Mouse (Mus musculus) frontal cortex, postnatal 10 days (tissue): Measurements from ENCODE around the gene Gpt2.

Experiments used
- DNase-seq, 2 experiments: peaks; one replicate each; pipeline ENCODE4 v3.0.0; 2022; ENCODE audit warnings: low spot score in 2 of 2, mixed read lengths in 1 of 2

Gene Gpt2

DNA sequence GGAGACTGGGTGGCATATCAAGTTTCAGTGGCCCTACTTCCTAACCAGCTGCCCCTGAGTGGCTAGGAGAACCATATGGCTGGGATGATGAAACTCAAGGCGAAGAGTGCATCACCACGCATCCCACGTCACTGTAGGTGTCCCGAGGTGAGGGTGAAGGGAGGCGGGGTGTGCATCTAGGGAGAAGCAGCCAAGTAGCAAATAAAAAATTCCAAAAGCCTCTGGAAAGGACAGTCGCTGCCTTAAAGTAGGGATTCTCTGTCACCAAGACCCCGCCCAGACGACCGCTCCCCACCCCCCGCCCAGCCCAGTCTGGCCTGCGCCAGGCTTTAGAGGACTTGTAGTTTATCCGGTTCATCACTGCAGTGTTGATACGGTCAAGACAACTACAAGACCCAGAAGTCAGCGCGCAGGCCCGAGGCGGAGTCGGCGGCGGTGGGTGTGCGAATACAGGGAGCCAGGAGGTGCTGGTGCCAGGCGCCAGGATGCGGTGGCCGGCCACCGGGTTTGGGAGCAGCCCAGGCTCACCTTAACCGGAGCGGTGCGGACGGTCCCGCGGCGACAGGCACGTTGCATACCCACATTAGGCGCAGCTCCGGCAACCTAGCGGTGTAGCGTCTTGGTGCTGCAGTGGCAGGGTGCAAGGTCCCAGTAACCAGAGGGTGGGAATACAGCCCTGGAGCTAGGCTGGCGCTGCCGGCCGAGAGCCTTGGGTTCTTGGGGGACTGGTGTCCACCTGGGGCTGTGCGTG lies at the start of gene Gpt2:
Gene Gpt2 (plus strand): TSS at position 452 of the 751 bp plus-strand sequence.
- DNase-seq: peak; percentile 92 to 93

DNA sequence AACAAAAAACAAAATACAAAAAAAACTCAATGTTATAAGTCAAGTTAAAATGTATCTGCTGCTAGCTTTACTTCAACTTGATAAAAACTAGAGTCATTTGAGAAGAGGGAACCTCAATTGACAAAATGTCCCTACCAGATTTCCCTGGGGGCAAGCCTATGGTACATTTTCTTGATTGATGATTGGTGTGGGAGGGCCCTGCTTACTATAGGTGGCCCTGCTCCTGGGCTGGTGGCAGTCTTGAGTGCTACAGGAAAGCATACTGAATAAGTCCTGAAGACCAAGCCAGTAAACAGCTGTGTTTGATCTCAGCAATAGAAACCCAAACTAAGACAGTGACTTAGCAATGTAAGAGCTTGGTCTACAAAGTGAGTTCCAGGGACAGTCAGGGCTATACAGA lies 48.3 kb upstream of the Gpt2 start:
- DNase-seq: no peak

DNA sequence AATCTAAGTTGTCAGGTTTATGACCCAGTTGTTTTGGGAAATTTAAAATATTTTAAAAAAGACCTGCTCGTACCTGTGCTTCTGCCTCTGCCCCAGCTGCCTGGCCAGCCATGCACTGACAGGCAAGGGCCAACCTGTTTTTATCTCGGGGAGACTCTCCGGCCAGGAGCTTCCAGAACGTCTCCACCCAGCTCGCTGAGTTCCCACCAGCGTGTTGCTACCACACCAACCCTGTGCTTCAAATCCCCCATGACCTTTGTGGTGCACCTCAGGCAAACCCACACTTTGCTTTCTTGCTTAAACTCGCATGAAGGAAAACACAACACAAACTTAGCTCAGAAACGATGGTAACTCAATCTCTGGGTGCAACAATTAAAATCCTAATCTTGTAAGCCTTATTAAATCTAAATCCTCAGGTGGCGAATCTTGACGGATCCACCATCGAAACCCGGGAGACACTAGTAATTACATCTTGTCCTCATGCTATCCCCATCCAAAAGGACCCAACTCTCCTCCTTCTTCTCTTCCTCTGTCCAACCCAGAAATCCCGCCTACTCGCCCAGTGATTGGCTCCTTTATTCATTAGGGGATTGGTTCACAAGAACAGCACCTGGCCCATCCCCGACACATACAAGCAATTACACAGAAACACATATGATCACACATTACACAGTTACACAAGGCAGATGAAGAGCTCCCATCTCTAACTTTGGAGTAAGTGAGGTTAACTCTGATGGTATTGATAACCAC lies 46.3 kb upstream of the Gpt2 start:
- no peak for DNase-seq

DNA sequence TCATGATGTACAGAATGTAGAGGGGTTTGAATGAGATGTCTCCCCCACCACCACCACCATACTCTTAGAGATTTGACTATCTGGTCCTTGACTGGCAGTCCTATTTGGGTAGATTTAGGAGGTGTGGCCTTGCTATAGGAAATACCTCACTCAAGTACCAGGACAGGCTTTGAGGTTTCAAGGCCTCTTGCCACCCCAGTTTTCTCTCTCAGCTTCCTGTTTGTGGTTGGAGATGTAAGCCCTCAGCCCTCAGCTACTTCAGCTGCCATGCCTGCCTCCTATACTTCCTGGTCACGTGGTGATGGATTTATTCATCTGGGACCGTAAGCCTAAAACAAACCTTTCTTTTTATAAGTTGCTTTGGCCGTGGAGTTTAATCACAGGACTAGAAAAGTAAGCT lies 42.0 kb upstream of the Gpt2 start:
- DNase-seq: no peak

DNA sequence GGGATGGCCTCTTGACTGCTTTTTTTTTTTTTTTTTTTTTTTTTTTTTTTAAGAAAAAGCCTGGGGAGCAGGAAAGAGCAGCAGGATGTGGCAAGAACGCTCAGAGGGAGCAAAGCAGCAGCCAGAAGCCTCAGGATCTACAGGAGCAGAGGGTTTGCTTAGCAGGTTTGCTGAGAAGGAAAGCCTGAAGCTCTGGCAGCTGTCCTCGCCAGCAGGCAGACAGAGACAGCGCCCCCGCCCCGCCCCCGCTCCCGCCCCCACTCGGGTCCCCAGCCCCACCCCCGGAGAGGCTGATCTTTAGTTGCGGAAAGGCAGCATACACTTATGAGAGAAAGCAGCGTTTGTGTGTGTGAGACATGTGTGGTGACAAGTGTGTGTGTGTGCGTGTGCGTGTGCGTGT lies 40.0 kb upstream of the Gpt2 start:
- DNase-seq: no peak

DNA sequence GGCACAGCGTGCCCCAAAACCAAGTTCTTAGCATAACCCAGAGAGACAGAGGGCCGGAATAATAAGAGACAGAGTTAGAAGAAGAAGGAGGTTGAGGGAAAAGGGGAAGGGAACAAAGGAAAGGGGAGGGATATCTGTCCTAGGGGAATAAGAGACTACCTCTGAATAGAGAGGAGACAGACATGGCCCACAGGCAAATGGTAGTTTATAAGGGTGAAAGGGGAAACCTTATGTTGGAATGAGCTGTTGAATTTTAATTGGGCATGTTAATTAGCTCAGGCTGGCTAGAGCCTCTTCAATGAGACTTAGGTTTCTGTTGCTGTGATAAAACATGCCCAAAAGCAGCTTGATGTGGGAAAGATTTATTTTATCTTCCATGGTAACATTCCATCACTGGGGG lies 39.1 kb upstream of the Gpt2 start:
- DNase-seq: no peak

DNA sequence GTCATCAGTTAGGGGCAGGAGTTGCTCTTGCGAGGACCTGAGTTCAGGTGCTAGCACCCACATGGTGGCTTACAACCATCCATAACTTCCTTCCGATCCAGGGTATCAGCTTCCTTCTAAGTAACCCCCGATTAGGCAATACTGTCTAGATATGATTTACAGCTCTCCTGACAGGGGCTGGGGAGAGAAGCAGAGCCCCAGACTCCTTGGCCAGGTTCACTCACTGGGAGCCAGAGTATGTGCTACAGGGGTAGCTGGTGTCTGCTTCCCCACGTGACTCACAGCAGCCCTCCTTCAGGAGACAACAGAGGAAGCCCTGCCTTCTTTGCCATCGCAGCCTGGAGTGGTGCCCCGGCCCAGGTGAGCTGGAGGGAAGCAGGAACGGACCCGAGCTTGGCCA lies 37.6 kb upstream of the Gpt2 start:
- DNase-seq: no peak

DNA sequence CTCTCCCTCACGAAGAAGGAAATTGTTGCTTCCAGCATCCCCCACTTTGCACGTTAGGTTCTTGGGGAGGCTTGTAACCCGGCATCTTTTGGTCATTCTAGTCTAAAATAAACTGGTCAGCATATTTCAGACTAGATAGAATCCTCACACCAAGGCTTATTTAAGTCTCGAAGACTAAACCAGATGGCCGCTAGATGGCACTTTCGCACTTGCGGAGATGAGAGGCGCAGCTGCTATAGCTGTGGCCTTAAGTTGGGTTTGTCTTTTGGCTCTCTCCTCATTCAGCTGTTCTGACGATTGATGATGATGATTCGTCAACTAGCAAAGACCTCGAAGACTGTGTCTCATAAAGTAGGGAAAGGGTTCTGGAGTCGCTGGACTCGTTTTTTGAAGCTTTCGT lies 35.8 kb upstream of the Gpt2 start:
- peak in 1 of 2 experiments; percentile 50 for DNase-seq

DNA sequence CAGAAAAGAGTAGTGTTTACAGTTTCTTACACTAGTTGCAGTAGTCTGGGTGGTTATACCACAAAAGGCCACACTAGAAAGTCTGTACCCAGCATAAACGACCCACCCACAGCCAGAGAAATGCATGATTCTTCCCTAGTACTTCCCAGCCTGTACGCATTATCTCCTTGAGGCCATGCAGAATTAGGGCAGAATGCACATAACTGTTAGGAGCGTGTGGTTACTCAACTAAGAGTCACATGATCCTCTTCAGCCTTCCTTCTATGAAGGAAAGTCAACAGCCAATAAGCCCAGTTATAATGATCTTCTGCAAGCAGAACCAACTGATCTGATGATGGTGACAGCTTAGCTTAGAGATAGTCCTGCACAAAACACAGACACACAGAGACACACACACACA lies 32.8 kb upstream of the Gpt2 start:
- DNase-seq: no peak

DNA sequence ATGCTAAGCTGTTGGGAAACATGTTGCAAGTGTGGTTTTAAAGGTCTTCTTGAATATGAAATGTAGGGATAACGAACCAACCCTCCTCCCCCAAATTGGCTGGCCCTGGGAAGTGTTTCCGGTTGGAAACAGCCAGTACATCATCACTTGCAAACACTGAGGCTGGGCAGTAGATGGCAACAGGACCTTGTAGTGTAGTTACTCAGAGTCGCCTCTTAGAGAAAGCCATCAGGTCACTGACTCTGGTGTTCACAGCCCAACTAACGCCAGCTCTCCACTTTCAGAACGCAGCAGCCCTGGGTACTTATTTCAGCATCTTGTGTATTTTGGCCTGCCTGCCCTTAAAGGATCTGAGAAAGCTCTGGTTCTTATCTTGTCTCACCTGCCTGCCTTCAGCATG lies 31.6 kb upstream of the Gpt2 start:
- DNase-seq: no peak

DNA sequence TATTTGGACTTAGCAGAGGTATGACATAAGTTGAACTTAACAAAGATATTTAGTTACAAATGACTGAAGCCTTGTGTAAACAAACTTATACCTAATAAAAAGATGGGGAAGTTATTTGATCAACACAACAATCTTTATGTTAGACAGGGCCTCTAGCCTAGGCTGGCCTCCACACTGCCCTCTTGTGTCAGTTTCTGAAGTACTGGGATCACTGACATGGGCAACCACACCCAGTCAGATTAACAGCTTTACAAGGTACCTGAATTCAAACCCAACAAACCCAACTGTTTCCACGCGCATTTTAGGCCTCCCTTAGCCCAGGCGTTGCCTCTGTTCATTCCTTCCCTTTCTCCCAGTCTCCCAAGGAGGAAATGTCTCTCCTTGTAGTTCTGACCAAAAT lies 31.0 kb upstream of the Gpt2 start:
- DNase-seq: no peak

DNA sequence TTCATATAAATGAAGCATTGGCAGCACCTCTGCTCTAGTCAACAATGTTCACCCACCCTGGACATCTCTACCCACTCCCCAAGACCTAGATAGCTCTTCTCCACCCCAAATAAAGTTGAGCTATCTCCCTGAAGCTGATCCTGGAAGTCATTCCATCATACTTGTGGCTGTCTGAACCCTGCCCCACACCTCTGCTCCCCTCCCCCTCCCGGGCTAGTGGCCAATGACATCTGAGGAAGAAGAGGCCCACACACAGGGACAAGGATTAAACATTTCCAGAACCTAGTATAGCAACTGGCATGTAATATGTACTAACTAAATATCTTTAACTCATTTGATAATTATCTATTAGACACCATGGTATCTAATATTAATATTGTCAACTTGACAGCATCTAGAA lies 29.9 kb upstream of the Gpt2 start:
- DNase-seq: no peak

DNA sequence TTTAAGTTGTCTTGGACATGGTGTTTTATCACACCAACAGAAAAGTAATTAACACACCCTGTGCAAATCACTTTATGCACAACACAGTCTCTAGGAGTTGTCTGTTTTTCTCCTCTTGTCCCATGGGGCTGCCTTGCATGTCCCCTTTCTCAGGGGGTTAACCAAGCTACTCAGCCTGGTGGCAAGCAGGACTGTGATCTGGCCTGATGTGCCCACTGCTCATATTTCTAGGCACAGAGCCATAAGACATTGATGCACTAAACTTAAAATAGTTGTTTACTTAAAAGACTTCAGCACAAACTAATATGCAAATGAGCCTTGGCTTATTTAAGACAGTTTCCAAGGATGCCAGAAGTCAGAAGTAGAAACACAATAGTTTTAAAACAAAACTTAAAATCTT lies 28.1 kb upstream of the Gpt2 start:
- no peak for DNase-seq

DNA sequence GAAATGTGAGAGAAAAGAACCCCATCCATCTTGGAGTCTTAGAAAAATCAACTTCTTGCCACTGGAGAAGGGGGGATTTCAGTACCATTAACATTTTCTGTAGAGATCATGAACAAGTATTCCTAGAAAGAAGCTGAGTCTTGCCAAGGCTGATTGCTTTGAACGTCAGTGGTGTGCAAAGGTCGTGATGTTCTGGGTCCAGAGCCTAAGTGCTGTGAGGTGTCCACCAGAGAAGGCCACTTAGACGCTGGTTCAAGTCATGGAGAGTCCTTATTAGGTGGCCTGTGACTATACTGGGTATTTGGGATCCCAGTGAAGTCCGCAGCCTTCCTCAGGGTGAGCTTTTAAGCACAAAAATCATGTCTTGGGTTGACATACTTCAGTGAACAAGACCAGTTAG lies 26.3 kb upstream of the Gpt2 start:
- DNase-seq: no peak

DNA sequence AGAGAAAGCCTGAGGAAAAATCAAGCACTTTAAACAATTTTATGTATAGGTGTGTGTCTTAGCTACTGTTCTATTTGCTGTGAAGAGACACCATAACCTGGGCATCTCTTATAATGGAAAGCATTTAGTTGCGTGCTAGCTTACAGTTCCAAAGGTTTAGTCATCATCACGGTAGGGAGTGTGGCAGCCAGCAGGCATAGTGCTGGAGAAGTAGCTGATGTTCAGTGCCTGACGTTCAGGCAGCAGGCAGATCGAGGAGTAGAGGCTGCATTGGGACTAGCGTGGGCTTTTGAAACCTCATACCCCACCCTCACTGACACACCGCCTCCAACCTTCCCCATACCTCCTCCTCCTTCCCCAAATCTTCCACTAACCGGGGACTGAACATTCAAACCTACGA lies 21.6 kb upstream of the Gpt2 start:
- no peak for DNase-seq

DNA sequence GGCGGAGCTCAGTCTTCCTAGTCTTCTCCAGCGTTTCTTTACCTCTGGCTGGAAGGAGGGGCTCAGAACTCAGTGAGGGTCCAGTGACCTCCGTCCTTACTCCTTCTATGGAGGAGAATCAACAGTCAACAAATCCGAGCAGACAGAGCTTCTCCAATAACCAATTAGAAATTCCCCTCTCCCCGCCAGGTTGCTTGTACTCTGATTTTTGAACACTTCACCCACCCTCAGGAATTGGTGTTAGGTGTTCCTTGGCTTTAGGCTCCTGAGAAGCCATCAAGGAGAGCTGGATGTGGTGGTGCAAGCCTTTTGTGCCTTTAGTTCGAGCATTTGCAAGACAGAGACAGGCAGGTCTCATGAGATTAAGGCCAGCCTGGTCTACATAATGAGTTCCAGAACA lies 19.6 kb upstream of the Gpt2 start:
- DNase-seq: no peak

DNA sequence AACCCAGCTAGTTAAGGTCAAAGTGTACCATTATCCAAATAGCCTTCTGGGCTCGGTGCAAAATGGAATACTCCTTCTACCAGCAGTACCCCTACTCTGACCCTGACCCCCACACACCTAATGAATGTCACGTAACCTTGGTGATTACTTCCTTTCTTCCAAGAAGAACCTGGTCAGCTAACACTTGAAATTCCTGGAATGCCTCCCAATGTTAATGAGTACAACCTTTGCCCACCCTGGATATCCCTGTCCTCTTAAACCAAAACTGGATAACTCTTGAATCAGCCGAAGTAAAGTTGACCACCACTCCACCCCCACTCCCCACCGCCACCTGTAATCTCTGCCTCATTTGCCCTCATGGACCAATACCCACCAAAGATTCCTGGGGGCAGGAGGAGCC lies 19.1 kb upstream of the Gpt2 start:
- no peak for DNase-seq

DNA sequence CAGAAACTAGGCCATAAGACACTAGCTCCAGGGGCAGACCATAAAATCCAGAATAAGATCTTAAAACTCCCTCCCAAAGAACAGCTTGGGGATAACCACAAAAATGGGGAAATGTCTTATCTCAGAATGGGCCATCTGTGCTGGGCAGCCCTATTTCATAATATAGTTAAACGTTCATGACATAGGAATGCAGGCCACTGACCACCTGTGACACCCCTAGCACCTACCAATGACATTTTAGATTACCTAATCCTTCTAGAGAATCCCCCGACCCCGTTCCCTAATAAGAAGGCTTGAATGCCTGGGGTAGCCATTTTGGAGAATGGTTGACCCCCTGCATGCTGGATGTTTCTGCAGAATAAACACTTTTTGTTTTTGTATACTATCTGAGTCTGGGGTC lies 17.5 kb upstream of the Gpt2 start:
- no peak for DNase-seq

DNA sequence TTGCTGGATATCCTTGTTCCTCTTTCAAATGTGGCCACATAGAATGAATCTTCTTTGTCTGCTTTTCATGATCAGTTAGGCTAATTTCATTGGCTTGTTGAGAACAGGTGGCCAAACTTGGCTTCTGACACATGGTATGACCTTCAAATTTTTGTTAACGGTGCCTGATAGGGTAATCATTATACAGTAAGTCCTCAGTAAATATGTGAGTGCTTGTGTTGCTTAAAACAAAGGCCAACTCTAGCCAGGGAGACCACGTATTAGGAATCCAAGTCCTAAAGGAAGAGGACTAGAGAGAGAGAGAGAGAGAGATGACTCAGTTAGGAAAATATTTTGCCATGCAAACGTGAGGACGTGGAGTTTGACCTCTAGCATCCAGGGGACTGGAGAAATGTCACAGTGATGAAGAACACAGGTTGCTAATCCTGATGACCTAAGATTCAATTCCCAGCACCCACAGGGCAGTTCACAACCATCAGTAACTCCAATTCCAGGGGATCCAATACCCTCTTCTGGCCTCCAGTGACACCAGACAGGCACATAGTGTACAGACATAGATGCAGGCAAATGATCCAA lies 15.3 kb upstream of the Gpt2 start:
- no peak for DNase-seq

DNA sequence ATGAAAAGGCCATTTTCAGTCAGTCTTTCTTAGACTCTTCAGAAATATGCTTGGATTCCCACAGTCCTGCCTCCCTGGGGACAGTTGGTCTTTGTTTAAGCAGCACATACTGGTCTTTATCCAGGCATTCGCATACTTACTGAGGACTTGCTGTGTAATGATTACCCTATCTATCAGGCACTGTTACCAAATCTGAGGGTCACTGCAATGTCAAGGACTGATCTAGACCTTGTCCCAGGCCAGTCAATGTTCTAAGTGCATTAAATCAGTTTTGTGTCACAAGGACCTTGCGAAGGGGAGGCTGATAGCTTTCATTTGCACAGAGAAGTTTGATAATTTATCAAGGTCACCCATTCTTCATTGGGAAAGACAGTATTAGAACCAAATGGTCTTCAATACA lies 14.0 kb upstream of the Gpt2 start:
- no peak for DNase-seq

DNA sequence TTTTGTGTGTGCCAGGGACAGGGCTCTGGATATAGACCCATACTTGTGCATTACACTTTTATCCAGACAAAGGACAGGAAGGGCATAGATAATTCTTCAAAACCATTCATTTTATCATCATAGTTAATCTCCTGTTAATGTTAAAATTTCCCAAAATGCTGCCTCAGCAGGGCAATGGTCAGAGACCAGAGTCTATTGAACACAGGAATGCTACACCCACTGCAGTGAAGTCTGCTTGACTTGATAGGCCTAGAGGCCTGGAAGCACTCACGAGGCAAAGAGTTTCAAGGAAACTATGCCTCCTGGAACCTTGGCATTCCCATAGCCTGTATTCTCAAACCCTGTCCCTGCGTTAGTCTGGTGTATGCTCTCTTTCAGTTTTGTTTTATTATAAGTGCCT lies 12.7 kb upstream of the Gpt2 start:
- DNase-seq: no peak

DNA sequence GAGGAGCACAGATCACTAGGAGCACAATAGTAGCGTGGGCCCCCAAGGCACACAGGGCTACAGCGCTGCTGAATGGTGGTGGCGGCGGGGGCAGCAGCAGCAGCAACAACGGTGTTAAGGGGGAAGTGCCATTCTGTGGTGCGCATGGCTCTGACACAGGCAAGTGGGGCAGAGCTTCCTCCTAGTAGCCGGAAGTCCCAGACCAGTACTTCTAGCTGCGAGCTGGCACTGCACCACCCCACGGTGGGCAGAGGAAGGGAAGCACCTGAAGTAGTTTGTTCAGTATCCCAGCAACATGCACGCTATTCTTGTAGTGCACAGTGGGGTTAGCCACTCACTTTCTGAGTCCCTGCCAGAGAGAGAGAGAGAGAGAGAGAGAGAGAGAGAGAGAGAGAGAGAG lies 10.5 kb upstream of the Gpt2 start:
- peak; percentile 22 to 28 for DNase-seq

DNA sequence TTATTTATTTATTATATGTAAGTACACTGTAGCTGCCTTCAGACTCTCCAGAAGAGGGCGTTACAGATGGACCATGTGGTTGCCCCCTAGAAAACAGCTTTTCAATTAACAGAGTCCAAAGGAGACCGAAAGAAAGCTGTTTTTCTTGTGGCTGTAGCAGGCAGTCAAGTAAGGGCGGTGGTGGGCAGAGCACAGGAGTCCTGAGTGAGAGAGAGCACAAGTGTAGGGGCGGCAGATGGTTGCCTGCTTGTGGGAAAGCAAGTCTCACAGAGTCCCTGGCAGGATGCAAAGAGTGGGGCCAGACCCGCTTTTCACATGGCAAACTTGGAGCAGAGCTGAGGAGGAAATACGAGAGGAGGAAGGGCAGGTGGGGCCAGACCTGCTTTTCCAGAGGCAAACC lies 9.9 kb upstream of the Gpt2 start:
- no peak for DNase-seq
